21 mouse cellular contexts compared by ENCODE assay signal in the genomic region with DNA sequence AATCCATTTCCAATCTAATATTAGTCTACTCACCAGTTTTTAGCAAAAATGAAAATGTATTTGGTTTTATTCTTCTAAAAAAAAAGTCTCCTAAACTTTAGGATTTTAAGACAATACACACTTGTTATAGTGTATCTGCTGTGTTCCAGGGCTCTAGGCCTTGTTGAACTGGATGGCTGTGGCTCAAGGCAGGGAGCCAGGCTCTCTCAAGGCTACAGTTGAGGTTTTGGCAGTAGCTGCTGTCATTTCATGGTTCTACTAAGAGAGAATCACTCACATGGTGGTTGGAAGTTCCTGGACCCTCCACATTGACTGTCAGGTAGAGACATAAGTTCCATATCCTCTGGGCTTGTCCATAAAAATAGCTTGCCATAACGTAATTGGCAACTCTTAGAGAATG.
DNase-seq lines count a peak whose midpoint lies in the region; TF ChIP-seq lines count a peak whose summit lies in the region.
"Had no signal": no experiment of that assay in that cellular context is flagged by ENCODE, and none has a peak within 500 bp of the region (broad histone marks: within the 10 kb centered on the region; RNA-seq: fewer than 3 reads in every experiment).

No protein-coding gene starts in this region.

- no peak overlapping the region for H3K27ac ChIP-seq in gastrocnemius, adult 2 months
- H3K27ac ChIP-seq: heart, embryonic 15.5 days; hindbrain, embryonic 10.5 days; hindbrain, embryonic 13.5 days; intestine, embryonic 15.5 days had no signal

- no peak overlapping the region for H3K4me3 ChIP-seq in gastrocnemius, adult 2 months
- H3K4me3 ChIP-seq: heart, embryonic 12.5 days; heart, embryonic 15.5 days; hindbrain, embryonic 10.5 days; hindbrain, embryonic 13.5 days; intestine, embryonic 15.5 days had no signal

- intact Hi-C loops in left cerebral cortex, postnatal 4 days (cut with DNase I): no loop called here
- intact Hi-C loops in gastrocnemius, adult 2 months (cut with DNase I): no loop called here

- TF ChIP-seq CTCF in gastrocnemius, adult 2 months (IDR thresholded peaks at IDR 0.05): no peak

- DNase-seq in adrenal gland, adult (ENCODE audit: inconsistent age in 2 of 2, low spot score in 1 of 2): peak; percentile 8 to 49
- no peak for DNase-seq in adrenal gland, adult 18-20 months (ENCODE audit: low spot score in 2 of 2)
- peak; percentile 19 for DNase-seq in left cerebral cortex, postnatal 4 days
- no peak for DNase-seq in left cerebral cortex, adult 8-10 months (ENCODE audit: low spot score in 2 of 2)
- peak; percentile 34 for DNase-seq in adrenal gland, postnatal 14 days
- DNase-seq in fibroblast of lung, adult 2 months (ENCODE audit: low read depth): peak; percentile 36
- no peak for DNase-seq in gastrocnemius, adult 2 months
- no peak for DNase-seq in urinary bladder, adult 18-20 months (ENCODE audit: low spot score in 2 of 2)
- DNase-seq: cerebellum, adult 11-12 months; cerebellum, adult 8-10 months; forebrain, postnatal 0 days; gastrocnemius, postnatal 25 days; heart, adult 18-20 months; heart, postnatal 10 days; heart, postnatal 36 days; kidney, adult 18-20 months had no signal

Comparison
In these comparisons a context has a peak if more than half of its experiments do, and no peak if none do; other contexts are left out.
1. DNase-seq: peak in adrenal gland, adult (2 of 2), left cerebral cortex, postnatal 4 days (single experiment), adrenal gland, postnatal 14 days (single experiment) and fibroblast of lung, adult 2 months (single experiment); none in adrenal gland, adult 18-20 months (0 of 2), left cerebral cortex, adult 8-10 months (0 of 2), gastrocnemius, adult 2 months (single experiment) and urinary bladder, adult 18-20 months (0 of 2).